Mouse (Mus musculus) MEL (cell line): ENCODE data around the gene Pde8a. TPM values are rescaled to one million over a fixed set of nuclear protein-coding genes. Genes with fewer than 3 reads are reported as not detected.
A peak's percentile ranks its signal among the peaks of the same experiment; 100 is the strongest.

ENCODE experiments used
- DNase-seq: peaks from one replicate; pipeline ENCODE4 v3.0.0; 2011; ENCODE audit warnings: low read depth, low spot score
- H3K27ac ChIP-seq: 2 replicates; pipeline ENCODE4 v1.5.1; 2012; ENCODE audit warnings: low read depth, mild to moderate bottlenecking, control low read depth, low read length, moderate library complexity; ENCODE audit not compliant: control insufficient read depth
- H3K27me3 ChIP-seq, 2 experiments: fragments of 150-350 bp in 1 of 2; sonication (generic) in 1 of 2; 2 replicates each; pipeline ENCODE4 v1.6.1; 2012; ENCODE audit warnings: low read length in 2 of 2, mild to moderate bottlenecking in 2 of 2, improper control_type of control experiment in 1 of 2, moderate library complexity in 1 of 2; ENCODE audit not compliant: insufficient read depth in 2 of 2, control insufficient read depth in 1 of 2
- H3K36me3 ChIP-seq, 2 experiments: 2 replicates each; pipeline ENCODE4 v1.6.1; 2012 to 2014; ENCODE audit warnings: low read length in 2 of 2, improper control_type of control experiment in 1 of 2, inconsistent platforms in 1 of 2, mild to moderate bottlenecking in 1 of 2; ENCODE audit not compliant: insufficient read depth in 2 of 2, control insufficient read depth in 1 of 2
- H3K4me1 ChIP-seq, 2 experiments: fragments of 150-350 bp in 1 of 2; sonication (generic) in 1 of 2; 2 replicates each; pipeline ENCODE4 v1.6.1; 2012; ENCODE audit warnings: low read length in 2 of 2, improper control_type of control experiment in 1 of 2, mild to moderate bottlenecking in 1 of 2; ENCODE audit not compliant: insufficient read depth in 2 of 2, control insufficient read depth in 1 of 2
- H3K4me3 ChIP-seq, 2 experiments: fragments of 150-350 bp in 1 of 2; sonication (generic) in 1 of 2; 2 replicates each; pipeline ENCODE4 v1.5.1; 2012; ENCODE audit warnings: low read depth in 2 of 2, low read length in 2 of 2, mild to moderate bottlenecking in 2 of 2, moderate library complexity in 2 of 2, control low read depth in 1 of 2, improper control_type of control experiment in 1 of 2; ENCODE audit not compliant: control insufficient read depth in 1 of 2, insufficient read depth in 1 of 2
- H3K79me2 ChIP-seq: 2 replicates; pipeline ENCODE4 v1.6.1; 2012; ENCODE audit warnings: mild to moderate bottlenecking, low read length, moderate library complexity; ENCODE audit not compliant: control insufficient read depth, poor library complexity, insufficient read depth
- H3K9ac ChIP-seq: 2 replicates; pipeline ENCODE4 v1.6.1; 2012; ENCODE audit warnings: low read depth, mild to moderate bottlenecking, control low read depth, low read length, moderate library complexity; ENCODE audit not compliant: control insufficient read depth, poor library complexity, severe bottlenecking
- H3K9me3 ChIP-seq: fragments of 150-350 bp; sonication (generic); replicated peaks from 2 replicates; pipeline ENCODE4 v1.6.1; 2012; ENCODE audit warnings: mild to moderate bottlenecking, low read length, improper control_type of control experiment, moderate library complexity; ENCODE audit not compliant: insufficient read depth
- BHLHE40 ChIP-seq: IDR thresholded peaks from 2 replicates; pipeline ENCODE4 v1.6.1; 2012; ENCODE audit warnings: low read depth, mild to moderate bottlenecking, inconsistent platforms, low read length, improper control_type of control experiment, borderline replicate concordance
- CHD1 ChIP-seq: IDR thresholded peaks from 2 replicates; pipeline ENCODE4 v1.6.1; 2012; ENCODE audit warnings: low read depth, mild to moderate bottlenecking, inconsistent platforms, low read length, improper control_type of control experiment
- CHD2 ChIP-seq: IDR thresholded peaks from 2 replicates; pipeline ENCODE4 v1.6.1; 2011; ENCODE audit warnings: low read length, improper control_type of control experiment
- ELF1 ChIP-seq: IDR thresholded peaks from 2 replicates; pipeline ENCODE4 v1.6.1; 2014; ENCODE audit warnings: low read depth, mild to moderate bottlenecking, inconsistent platforms, low read length, improper control_type of control experiment, moderate library complexity
- EP300 ChIP-seq, 2 experiments: IDR thresholded peaks; 2 replicates each; pipeline ENCODE4 v1.6.1; 2011; ENCODE audit warnings: improper control_type of control experiment in 2 of 2, low read length in 2 of 2, low read depth in 1 of 2, mild to moderate bottlenecking in 1 of 2
- ETS1 ChIP-seq: IDR thresholded peaks from 2 replicates; pipeline ENCODE4 v1.6.1; 2012; ENCODE audit warnings: low read depth, mild to moderate bottlenecking, inconsistent platforms, low read length, improper control_type of control experiment, moderate library complexity
- GABPA ChIP-seq: IDR thresholded peaks from 2 replicates; pipeline ENCODE4 v1.6.1; 2012; ENCODE audit warnings: low read depth, mild to moderate bottlenecking, inconsistent platforms, low read length, improper control_type of control experiment, moderate library complexity
- GATA1 ChIP-seq: IDR thresholded peaks from 2 replicates; pipeline ENCODE4 v1.6.1; 2011; ENCODE audit warnings: low read depth, low read length, improper control_type of control experiment
- HCFC1 ChIP-seq: IDR thresholded peaks from 2 replicates; pipeline ENCODE4 v1.6.1; 2012; ENCODE audit warnings: low read depth, mild to moderate bottlenecking, inconsistent platforms, low read length, improper control_type of control experiment, moderate library complexity
- JUND ChIP-seq: IDR thresholded peaks from 2 replicates; pipeline ENCODE4 v1.6.1; 2011; ENCODE audit warnings: low read depth, mild to moderate bottlenecking, improper control_type of control experiment, low read length
- MAFK ChIP-seq: IDR thresholded peaks from 2 replicates; pipeline ENCODE4 v1.6.1; 2011; ENCODE audit warnings: low read depth, mild to moderate bottlenecking, low read length, improper control_type of control experiment, borderline replicate concordance
- MAX ChIP-seq: IDR thresholded peaks from 2 replicates; pipeline ENCODE4 v1.6.1; 2011; ENCODE audit warnings: low read length, improper control_type of control experiment
- MAZ ChIP-seq: IDR thresholded peaks from 2 replicates; pipeline ENCODE4 v1.6.1; 2012; ENCODE audit warnings: low read depth, mild to moderate bottlenecking, inconsistent platforms, low read length, improper control_type of control experiment
- MXI1 ChIP-seq: IDR thresholded peaks from 2 replicates; pipeline ENCODE4 v1.6.1; 2011; ENCODE audit warnings: mild to moderate bottlenecking, low read depth, low read length, improper control_type of control experiment
- MYC ChIP-seq: IDR thresholded peaks from 2 replicates; pipeline ENCODE4 v1.6.1; 2011; ENCODE audit warnings: low read depth, mild to moderate bottlenecking, low read length, improper control_type of control experiment, moderate library complexity
- NRF1 ChIP-seq: IDR thresholded peaks from 2 replicates; pipeline ENCODE4 v1.6.1; 2014; ENCODE audit warnings: low read depth, mild to moderate bottlenecking, inconsistent platforms, low read length, improper control_type of control experiment, moderate library complexity; ENCODE audit not compliant: poor library complexity, insufficient read depth, severe bottlenecking
- POLR2A ChIP-seq, 2 experiments: IDR thresholded peaks; 2 replicates each; pipeline ENCODE4 v1.6.1; 2011 to 2012; ENCODE audit warnings: low read length in 2 of 2, mild to moderate bottlenecking in 2 of 2, control low read depth in 1 of 2, improper control_type of control experiment in 1 of 2, low read depth in 1 of 2, moderate library complexity in 1 of 2; ENCODE audit not compliant: control insufficient read depth in 1 of 2, insufficient read depth in 1 of 2, poor library complexity in 1 of 2
- POLR2AphosphoS5 ChIP-seq: IDR thresholded peaks from 2 replicates; pipeline ENCODE4 v1.6.1; 2012; ENCODE audit warnings: low read depth, borderline replicate concordance, mild to moderate bottlenecking, inconsistent platforms, low read length, moderate library complexity, mixed read lengths
- SIN3A ChIP-seq: IDR thresholded peaks from 2 replicates; pipeline ENCODE4 v1.6.1; 2012; ENCODE audit warnings: low read length, improper control_type of control experiment, inconsistent platforms
- TAL1 ChIP-seq: IDR thresholded peaks from 2 replicates; pipeline ENCODE4 v1.6.1; 2012; ENCODE audit warnings: mild to moderate bottlenecking, inconsistent platforms, low read length, moderate library complexity, mixed read lengths
- TBP ChIP-seq: IDR thresholded peaks from 2 replicates; pipeline ENCODE4 v1.8.0; 2011; ENCODE audit warnings: low read depth, low read length, improper control_type of control experiment
- TCF12 ChIP-seq: IDR thresholded peaks from 2 replicates; pipeline ENCODE4 v1.6.1; 2014; ENCODE audit warnings: low read depth, mild to moderate bottlenecking, inconsistent platforms, low read length, improper control_type of control experiment, moderate library complexity
- UBTF ChIP-seq: IDR thresholded peaks from 2 replicates; pipeline ENCODE4 v1.6.1; 2012; ENCODE audit warnings: low read depth, mild to moderate bottlenecking, inconsistent platforms, low read length, improper control_type of control experiment, moderate library complexity, borderline replicate concordance; ENCODE audit not compliant: insufficient read depth
- USF1 ChIP-seq: IDR thresholded peaks from 2 replicates; pipeline ENCODE4 v1.6.1; 2014; ENCODE audit warnings: low read depth, mild to moderate bottlenecking, inconsistent platforms, low read length, improper control_type of control experiment, moderate library complexity
- USF2 ChIP-seq, 2 experiments: IDR thresholded peaks; 2 replicates each; pipeline ENCODE4 v1.6.1; 2011 to 2012; ENCODE audit warnings: improper control_type of control experiment in 2 of 2, low read length in 2 of 2, borderline replicate concordance in 1 of 2, inconsistent platforms in 1 of 2, low read depth in 1 of 2, mild to moderate bottlenecking in 1 of 2; ENCODE audit not compliant: insufficient read depth in 1 of 2
- ZC3H11A ChIP-seq: IDR thresholded peaks from 2 replicates; pipeline ENCODE4 v1.6.1; 2012; ENCODE audit warnings: low read depth, mild to moderate bottlenecking, inconsistent platforms, low read length, improper control_type of control experiment
- ZNF384 ChIP-seq: IDR thresholded peaks from 2 replicates; pipeline ENCODE4 v1.6.1; 2012; ENCODE audit warnings: low read depth, mild to moderate bottlenecking, inconsistent platforms, low read length, improper control_type of control experiment
- polyA plus RNA-seq, 2 experiments: library from polyadenylated mRNA; stranded (reverse) in 1 of 2; unstranded in 1 of 2; fragments of >175 nt in 1 of 2; fragments of >200 nt in 1 of 2; gene quantifications; 2 replicates each; pipeline versions ENCODE4 v1.2.1 to v1.2.4; 2012; ENCODE audit warnings: low replicate concordance in 2 of 2, low read depth in 1 of 2; ENCODE audit not compliant: insufficient read length in 2 of 2, insufficient read depth in 1 of 2, missing spikeins in 1 of 2
- total RNA-seq: library from RNA; depleted of rRNA; stranded (reverse); fragments of 300-350 nt; gene quantifications from 2 replicates; pipeline ENCODE4 v1.2.3, GENCODE M21; 2012

The Pde8a gene
- total and polyA plus RNA-seq, 3 experiments, result 0.11 TPM; not detected in 2

GRCm38 (mm10) chr7:81343831-81344230 is 130.4 kb downstream of the Pde8a start:
- DNase-seq, result peak; percentile 62
- no peaks in the 10 kb centered on the region for H3K27me3 ChIP-seq
- TF ChIP-seq TCF12 (no peak), POLR2A (IDR thresholded peaks at IDR 0.05; ENCODE audit: control insufficient read depth in 1 of 2, insufficient read depth in 1 of 2, low read depth in 1 of 2, low read length in 2 of 2, poor library complexity in 1 of 2) (peak in 1 of 2 experiments; percentile 18; a peak in 1 of 4 replicates), SIN3A (no peak), CHD2 (no peak), MXI1 (peak; percentile 31; the same call in 1 of the 2 replicates), ETS1 (no peak), USF1 (no peak), GABPA (no peak)
- TF ChIP-seq, all 39 proteins: peak for 2
- H3K36me3 ChIP-seq, result peaks cover 11 to 18% of the 10 kb centered on the region in 2 experiments
- H3K9ac ChIP-seq, result peak overlapping the region; percentile 99
- peaks cover 1 to 8% of the 10 kb centered on the region in 2 experiments; a peak in 3 of 4 replicates for H3K4me1 ChIP-seq
- peaks cover 32% of the 10 kb centered on the region for H3K79me2 ChIP-seq
- peak overlapping the region; percentile 95 to 100 for H3K4me3 ChIP-seq
- no peaks in the 10 kb centered on the region for H3K9me3 ChIP-seq
- H3K27ac ChIP-seq, result peak overlapping the region; percentile 85

GRCm38 (mm10) chr7:81344544-81345446 is 131.4 kb downstream of the Pde8a start, which contains the start of gene Rps17:
Gene Rps17 (minus strand): TSS chr7:81345254.
- Histone ChIP-seq H3K4me1 (peaks cover 1 to 8% of the 10 kb centered on the region in 2 experiments; a peak in 3 of 4 replicates), H3K9ac (peak within 1 kb of the TSS; percentile 99), H3K79me2 (peaks cover 32% of the 10 kb centered on the region), H3K27ac (peak within 1 kb of the TSS; percentile 85), H3K27me3 (no peaks in the 10 kb centered on the region), H3K4me3 (peak within 1 kb of the TSS; percentile 95 to 100), H3K36me3 (peaks cover 11 to 18% of the 10 kb centered on the region in 2 experiments), H3K9me3 (no peaks in the 10 kb centered on the region)
- DNase-seq, result peak; percentile 96
- TF ChIP-seq GATA1 (no peak), USF1 (0 out of 2 replicates have a peak, but pooled peaks have one; percentile 28), POLR2A (IDR thresholded peaks at IDR 0.05; ENCODE audit: control insufficient read depth in 1 of 2, insufficient read depth in 1 of 2, low read depth in 1 of 2, low read length in 2 of 2, poor library complexity in 1 of 2) (peak; percentile 71 to 94; a peak in 3 of 4 replicates), GABPA (peak; percentile 26; the same call in 1 of the 2 replicates), CHD1 (no peak; the same call in 1 of the 2 replicates), JUND (no peak), UBTF (no peak), TCF12 (peak; percentile 85), EP300 (IDR thresholded peaks at IDR 0.05; ENCODE audit: low read depth in 1 of 2, low read length in 2 of 2) (no peak), ZC3H11A (no peak), BHLHE40 (no peak), MAFK (no peak), NRF1 (peak; percentile 89), TBP (peak; percentile 97), MAX (peak; percentile 82), HCFC1 (peak; percentile 94), TAL1 (no peak), ELF1 (peak; percentile 91), MYC (peak; percentile 98), POLR2AphosphoS5 (no peak; the same call in 1 of the 2 replicates), CHD2 (no peak), USF2 (IDR thresholded peaks at IDR 0.05; ENCODE audit: borderline replicate concordance in 1 of 2, insufficient read depth in 1 of 2, low read depth in 1 of 2, low read length in 2 of 2) (no peak), ZNF384 (no peak), MAZ (no peak)
